Mouse (Mus musculus) E14TG2a.4 (cell line): ENCODE measurements around the gene Spem1.

ENCODE experiments used
- H3K27me3 ChIP-seq: 2 replicates; pipeline ENCODE4 v1.6.1; 2014; ENCODE audit warnings: low read length, control low read depth; ENCODE audit not compliant: insufficient read depth
- H3K36me3 ChIP-seq: 2 replicates; pipeline ENCODE4 v1.6.1; 2014; ENCODE audit warnings: low read length, control low read depth; ENCODE audit not compliant: insufficient read depth
- H3K4me1 ChIP-seq: replicated peaks from 2 replicates; pipeline ENCODE4 v1.6.1; 2014; ENCODE audit warnings: low read depth, low read length, control low read depth
- H3K4me3 ChIP-seq: replicated peaks from 2 replicates; pipeline ENCODE4 v1.5.1; 2014; ENCODE audit warnings: mild to moderate bottlenecking, low read length
- H3K9me3 ChIP-seq: 2 replicates; pipeline ENCODE4 v1.6.1; 2014; ENCODE audit warnings: low read length, control low read depth
- CTCF ChIP-seq: conservative IDR thresholded peaks from 2 replicates; pipeline ENCODE4 v1.5.1; 2014; ENCODE audit warnings: low read length
- NANOG ChIP-seq: IDR thresholded peaks from 2 replicates; pipeline ENCODE4 v1.6.1; 2014; ENCODE audit warnings: borderline replicate concordance, low read length, mixed read lengths
- POU5F1 ChIP-seq: IDR thresholded peaks from 2 replicates; pipeline ENCODE4 v1.6.1; 2014; ENCODE audit warnings: low read length, borderline replicate concordance

Gene Spem1

GRCm38 (mm10) chr11:69804972-69805909, 16.7 kb downstream of the Spem1 start, which contains the start of gene Tmem102:
Gene Tmem102, minus strand, starts transcription at chr11:69805624.
- Histone ChIP-seq H3K4me1 (peaks cover 55% of the 10 kb centered on the region), H3K27me3 (peaks cover 49% of the 10 kb centered on the region), H3K36me3 (no peaks in the 10 kb centered on the region), H3K9me3 (no peaks in the 10 kb centered on the region), H3K4me3 (peak within 1 kb of the TSS; percentile 83)
- TF ChIP-seq CTCF (no peak), POU5F1 (no peak), NANOG (no peak)

GRCm38 (mm10) chr11:69804652-69804940, 17.4 kb downstream of the Spem1 start:
- H3K27me3 ChIP-seq = peaks cover 54% of the 10 kb centered on the region
- no peaks in the 10 kb centered on the region for H3K36me3 ChIP-seq
- H3K9me3 ChIP-seq = no peaks in the 10 kb centered on the region
- TF ChIP-seq NANOG (no peak), CTCF (no peak), POU5F1 (no peak)
- H3K4me1 ChIP-seq = peaks cover 61% of the 10 kb centered on the region
- peak overlapping the region; percentile 83 for H3K4me3 ChIP-seq

DNA sequence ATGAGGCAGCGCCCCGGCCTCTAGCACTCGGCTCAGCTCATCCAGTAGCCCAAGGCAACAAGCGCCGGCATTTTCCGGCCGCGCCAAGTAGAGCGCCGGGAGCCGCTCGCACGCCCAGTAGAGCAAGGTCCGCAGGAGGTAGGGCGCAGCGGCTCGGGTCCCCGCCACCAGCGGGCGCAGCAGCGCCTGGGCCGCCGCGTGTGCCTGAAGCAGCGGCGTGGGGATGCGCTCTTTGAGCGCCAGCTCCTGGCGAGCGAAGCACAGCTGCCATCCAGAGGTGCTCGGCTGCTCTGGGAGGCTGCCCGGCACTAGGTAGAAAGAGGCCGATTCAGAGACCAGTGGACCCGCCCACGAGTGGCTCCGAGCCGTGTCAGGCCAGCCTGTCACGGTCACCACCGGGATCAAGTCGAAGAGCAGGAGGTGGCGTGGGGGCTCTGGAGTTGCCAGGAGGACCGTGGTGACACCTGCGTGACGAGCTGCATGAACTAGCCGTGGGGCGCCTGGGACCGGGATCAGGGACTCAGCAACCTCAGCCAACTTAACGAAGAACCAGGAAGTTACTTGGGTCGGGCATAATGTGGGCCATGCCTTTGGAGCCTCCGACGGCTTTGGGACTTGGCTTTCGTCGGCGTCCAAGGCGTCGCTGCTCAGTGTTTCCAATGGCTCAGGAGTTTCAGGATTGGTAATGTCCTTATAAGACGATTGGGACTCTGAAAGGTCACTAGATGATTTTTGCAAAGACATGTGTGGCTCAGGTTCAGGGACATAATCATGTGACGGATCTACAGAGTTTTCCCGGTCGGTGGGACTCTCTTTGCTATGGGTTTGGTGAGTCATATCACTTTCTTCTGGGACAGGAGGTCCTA, 18.0 kb downstream of the Spem1 start:
- Histone ChIP-seq H3K4me1 (peaks cover 67% of the 10 kb centered on the region), H3K36me3 (no peaks in the 10 kb centered on the region), H3K4me3 (peak overlapping the region; percentile 83), H3K27me3 (peaks cover 58% of the 10 kb centered on the region), H3K9me3 (no peaks in the 10 kb centered on the region)
- TF ChIP-seq POU5F1 (no peak), CTCF (no peak), NANOG (no peak)

- Histone ChIP-seq H3K4me1 (peaks cover 72% of the 10 kb centered on the region), H3K9me3 (no peaks in the 10 kb centered on the region), H3K4me3 (peak overlapping the region; percentile 83), H3K36me3 (no peaks in the 10 kb centered on the region), H3K27me3 (peaks cover 61% of the 10 kb centered on the region)
- TF ChIP-seq CTCF = no peak
- no peak for TF ChIP-seq POU5F1
Observed at GRCm38 (mm10) chr11:69803328-69803727, 18.7 kb downstream of the Spem1 start.

- peaks cover 67% of the 10 kb centered on the region for H3K27me3 ChIP-seq
- peak overlapping the region; percentile 83 for H3K4me3 ChIP-seq
- H3K36me3 ChIP-seq = no peaks in the 10 kb centered on the region
- TF ChIP-seq POU5F1 (no peak), CTCF (no peak), NANOG (no peak)
- H3K9me3 ChIP-seq = no peaks in the 10 kb centered on the region
- H3K4me1 ChIP-seq = peaks cover 72% of the 10 kb centered on the region
Observed at GRCm38 (mm10) chr11:69802648-69803105, 19.3 kb downstream of the Spem1 start.

DNA sequence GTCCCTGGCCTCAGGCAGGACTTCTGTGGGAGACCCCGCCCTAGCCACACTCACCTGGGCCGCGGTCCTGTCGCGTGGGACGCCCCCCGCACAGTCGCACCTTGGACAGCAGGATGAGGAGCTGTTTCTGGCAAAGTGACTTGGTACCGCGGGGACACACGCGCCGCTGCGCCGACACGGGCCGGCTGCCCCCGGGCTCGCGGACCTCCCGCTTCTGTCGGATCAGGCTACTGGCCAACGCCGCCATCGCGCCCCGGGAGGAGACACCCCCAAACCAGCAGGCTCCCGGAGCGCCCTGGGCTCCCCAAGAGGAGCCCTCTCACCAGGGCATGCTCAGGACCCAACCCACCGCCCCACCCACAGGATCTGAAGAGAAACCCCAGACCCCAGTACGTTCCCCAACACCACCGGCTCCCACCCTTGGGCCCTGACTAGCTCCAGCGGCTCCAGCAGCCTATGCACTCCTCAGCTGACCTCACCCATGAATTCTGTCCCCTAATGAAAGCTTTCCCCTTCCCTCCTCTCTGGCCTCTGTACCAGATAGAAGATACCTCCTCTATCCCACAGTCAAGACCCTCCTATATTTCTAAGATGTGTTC, 20.5 kb downstream of the Spem1 start, which contains the start of gene Fgf11:
Gene Fgf11 (minus strand): TSS at position 479 of the 599 bp plus-strand sequence.
- Histone ChIP-seq H3K27me3 (peaks cover 77% of the 10 kb centered on the region), H3K4me3 (peak within 1 kb of the TSS; percentile 83), H3K36me3 (no peaks in the 10 kb centered on the region), H3K9me3 (no peaks in the 10 kb centered on the region), H3K4me1 (peaks cover 72% of the 10 kb centered on the region)
- no peak for TF ChIP-seq CTCF
- no peak for TF ChIP-seq POU5F1

GRCm38 (mm10) chr11:69800392-69801197, 21.4 kb downstream of the Spem1 start:
- Histone ChIP-seq H3K4me3 (peak overlapping the region; percentile 83), H3K27me3 (peaks cover 83% of the 10 kb centered on the region), H3K36me3 (no peaks in the 10 kb centered on the region), H3K4me1 (peaks cover 72% of the 10 kb centered on the region), H3K9me3 (no peaks in the 10 kb centered on the region)
- TF ChIP-seq NANOG (no peak), CTCF (no peak), POU5F1 (no peak)
